Mouse (Mus musculus) lung, adult 2 months (tissue): ENCODE measurements around the gene Dscam.

Source experiments
- CTCF ChIP-seq: fragments of 200-500 bp; IDR thresholded peaks from 2 replicates; pipeline ENCODE4 v1.5.1; 2011; ENCODE audit warnings: mild to moderate bottlenecking, low read length, control low read depth; ENCODE audit not compliant: insufficient read depth
- POLR2A ChIP-seq: fragments of 200-500 bp; IDR thresholded peaks from 2 replicates; pipeline ENCODE4 v1.6.1; 2011; ENCODE audit warnings: low read depth, mild to moderate bottlenecking, control low read depth, low read length, borderline replicate concordance; ENCODE audit errors: extremely low read depth

GRCm38 (mm10) chr16:96907818-96908217 lies 262.7 kb downstream of the Dscam start:
- TF ChIP-seq POLR2A = no peak
- TF ChIP-seq CTCF = no peak
